Mouse (Mus musculus) left cerebral cortex, postnatal 4 days (tissue): ENCODE data around the gene Brd3. TPM values are rescaled to one million over a fixed set of nuclear protein-coding genes. Genes with fewer than 3 reads are reported as not detected.
A peak's percentile ranks its signal among the peaks of the same experiment; 100 is the strongest.
"Not testable (repeated sequence)": the region's sequence is repeated elsewhere in the genome, so short reads cannot be mapped to it uniquely, and the experiment has no call there.

Experiments used
- DNase-seq: peaks from one replicate; pipeline ENCODE4 v3.0.0-alpha.2; 2022
- intact Hi-C: fragments of 180-260 bp; cut with DNase I; formaldehyde crosslinking; loops from one replicate; pipeline ENCODE4 v1.15.1; 2025
- total RNA-seq, 2 experiments: library from RNA; stranded (reverse); gene quantifications; 2 replicates each; pipeline ENCODE4 v1.2.3; 2021

Gene Brd3
- total RNA-seq: 100 to 1,000 TPM; 119 to 123 TPM

DNA sequence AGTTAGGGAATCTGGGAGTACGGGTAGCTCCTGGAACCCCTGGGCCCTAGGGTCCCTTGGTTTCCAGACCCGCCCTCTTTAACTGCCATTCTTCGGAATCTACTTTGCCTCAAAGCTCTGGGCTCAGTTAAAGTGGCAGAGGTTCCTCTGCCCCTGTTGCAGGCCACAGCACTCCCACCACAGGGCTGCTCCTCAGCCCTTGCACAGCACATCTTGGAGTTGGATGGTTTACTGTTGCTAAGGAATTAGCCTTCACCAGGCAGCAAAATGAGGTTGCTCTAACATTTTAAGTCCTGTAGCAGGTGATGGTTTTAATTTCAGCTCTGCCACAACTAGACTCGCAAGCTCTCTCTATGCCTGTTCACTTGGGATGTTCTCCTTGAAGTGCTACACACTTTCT, at the start of gene Brd3:
Brd3 (minus strand) TSS at position 101 of the 400 bp plus-strand sequence.
- intact Hi-C loops: no loop called here
- DNase-seq: no peak

DNA sequence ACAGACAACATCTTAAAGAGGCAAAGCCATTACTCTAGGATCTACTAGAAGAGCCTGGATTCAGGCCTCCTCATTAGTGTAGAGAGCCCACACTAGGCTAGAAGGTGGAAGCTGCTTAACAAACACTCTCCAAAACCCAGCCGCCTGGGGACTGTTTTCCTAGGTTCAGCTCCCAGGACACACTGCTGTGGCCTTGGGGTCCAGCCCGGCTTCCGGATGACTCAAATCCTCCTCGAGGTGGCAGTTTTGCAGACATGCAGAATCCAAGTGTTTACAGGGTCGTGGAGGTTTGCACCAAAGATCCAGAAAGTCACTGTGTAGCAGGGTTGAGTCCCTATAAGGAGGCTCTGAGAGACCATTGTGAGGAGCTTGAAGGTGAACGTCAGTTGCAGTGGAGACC, 49.5 kb upstream of the Brd3 start:
- intact Hi-C loops: no loop called here
- DNase-seq: no peak

DNA sequence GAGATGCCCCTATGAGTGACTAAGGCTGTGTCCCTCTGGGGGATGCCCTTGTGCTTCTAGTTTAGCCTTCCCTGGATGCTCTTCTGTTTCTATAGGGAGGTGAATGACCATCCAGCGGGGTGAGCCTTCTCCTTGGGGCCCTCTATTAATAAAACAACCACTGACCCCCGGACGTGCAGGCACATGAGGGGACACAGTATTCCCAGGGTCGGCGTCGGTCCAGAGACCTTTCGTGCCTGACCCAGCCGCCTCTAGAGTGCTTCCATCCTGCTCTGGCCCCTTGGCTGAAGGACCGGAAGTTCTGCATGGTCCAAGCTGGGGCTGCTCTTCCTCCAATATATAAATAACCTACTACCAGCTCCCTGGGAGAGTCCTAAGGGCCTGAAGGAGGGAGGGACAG, 46.8 kb upstream of the Brd3 start:
- intact Hi-C loops: loop anchor here (1.0 kb wide), 1 partner anchor 210 kb away; no protein-coding TSS in a partner anchor
- no peak for DNase-seq

DNA sequence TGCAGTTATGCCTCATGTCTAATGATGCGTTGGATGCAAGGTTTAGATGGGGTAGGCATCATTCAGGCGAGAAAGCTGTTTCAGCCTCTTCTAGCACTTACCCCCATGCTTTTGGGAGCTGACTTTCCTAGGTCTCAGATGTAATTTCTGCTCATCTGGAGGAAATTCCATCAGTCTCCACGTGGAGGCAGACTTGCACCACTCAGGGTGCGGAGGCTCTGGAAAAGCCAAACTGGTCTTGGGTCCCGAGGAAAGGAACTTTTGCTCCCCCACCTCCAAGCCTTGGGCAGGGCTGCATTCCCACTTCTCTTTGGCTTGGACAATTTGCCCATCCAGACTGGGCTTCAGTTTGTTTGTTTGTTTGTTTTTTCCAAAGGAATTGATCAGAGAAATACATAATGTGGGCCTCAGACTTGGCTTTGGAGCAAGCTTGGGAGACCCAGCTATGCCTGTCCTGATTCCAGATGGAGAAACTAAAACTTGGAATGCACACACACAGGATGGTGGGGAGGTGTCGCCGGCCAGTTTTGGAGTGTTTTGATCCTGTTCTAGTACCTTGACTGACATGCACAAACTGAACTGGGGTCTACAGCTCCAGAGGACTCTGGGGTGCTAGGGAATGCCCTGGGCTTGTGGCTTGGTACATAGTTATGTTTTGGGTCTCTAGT, 45.3 kb upstream of the Brd3 start:
- intact Hi-C loops: no loop called here
- DNase-seq: peak; percentile 76

DNA sequence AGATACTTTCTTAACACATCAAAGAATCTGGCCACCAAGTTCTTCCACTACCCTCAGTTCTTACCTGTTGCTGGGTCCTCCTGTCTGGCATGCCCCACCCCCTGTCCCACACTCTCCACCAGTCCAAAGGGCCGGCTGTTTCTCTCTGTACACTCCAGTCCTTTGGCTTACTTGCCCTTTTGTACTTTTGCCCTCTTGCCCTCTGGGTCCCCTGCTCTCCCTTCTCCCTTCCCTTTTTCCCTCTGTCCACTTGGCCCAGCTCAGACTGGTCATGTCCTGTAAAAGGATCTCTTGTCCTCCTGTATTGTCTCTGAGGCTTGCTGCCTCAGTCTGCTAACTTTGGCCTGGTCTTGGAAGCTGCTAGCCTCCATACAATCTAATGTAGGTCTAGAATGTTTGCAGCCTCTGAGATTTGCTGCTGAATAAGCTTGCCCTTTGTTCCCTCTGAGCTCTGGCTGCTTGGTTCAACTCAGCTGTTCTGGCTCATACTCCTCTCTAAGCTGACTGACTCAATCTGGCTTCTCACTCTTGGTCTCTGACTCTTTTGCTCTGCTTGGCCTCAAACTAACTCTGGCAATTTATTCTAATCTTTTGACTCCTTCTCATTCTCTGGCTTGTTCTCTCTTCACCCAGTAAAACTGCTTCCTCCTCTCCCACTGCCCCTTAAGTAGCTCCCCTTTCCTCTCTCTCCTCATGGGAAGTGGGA, 41.4 kb upstream of the Brd3 start:
- intact Hi-C loops: loop anchor here (10.0 kb wide), 1 partner anchor 896 kb away; the partner anchor contains the start of gene Ppp1r26
- DNase-seq: no peak

DNA sequence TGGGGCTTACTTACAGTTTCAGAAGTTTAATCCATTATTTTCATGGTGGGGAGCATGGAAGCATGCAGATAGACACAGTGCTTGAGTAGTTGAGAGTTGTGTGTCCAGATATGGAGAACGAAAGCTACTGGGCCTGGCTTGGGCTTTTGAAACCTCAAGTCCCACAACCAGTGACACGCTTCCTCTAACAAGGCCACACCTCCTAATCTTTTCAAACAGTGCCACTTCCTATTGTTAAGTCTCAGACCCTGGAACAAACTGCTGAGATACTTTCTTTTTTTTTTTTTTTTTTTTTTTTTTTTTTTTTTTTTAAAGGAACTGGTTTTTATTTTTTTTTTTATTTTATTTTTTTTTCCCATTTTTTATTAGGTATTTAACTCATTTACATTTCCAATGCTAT, 40.5 kb upstream of the Brd3 start:
- intact Hi-C loops: loop anchor here (10.0 kb wide), 1 partner anchor 897 kb away; the partner anchor contains the start of gene Ppp1r26

DNA sequence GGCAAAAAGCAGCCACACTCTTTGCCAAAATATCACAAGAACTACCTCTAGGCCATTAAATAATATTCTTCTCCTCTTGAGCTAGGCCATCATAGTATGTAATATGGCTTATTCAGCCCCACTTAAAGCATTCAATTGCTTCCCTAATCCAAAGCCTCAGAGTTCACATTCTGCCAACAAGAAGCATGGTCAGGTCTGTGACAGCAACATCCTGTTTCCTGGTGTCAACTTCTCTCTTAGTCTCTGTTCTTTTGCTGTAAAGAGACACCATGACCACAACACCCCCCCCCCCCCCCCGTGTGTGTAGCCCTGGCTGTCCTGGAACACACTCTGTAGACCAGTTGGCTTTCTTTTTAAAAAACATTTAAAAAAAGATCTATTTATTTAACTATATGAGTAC, 39.9 kb upstream of the Brd3 start:
- no peak for DNase-seq
- intact Hi-C loops: loop anchor here (10.0 kb wide), 1 partner anchor 897 kb away; the partner anchor contains the start of gene Ppp1r26

More for the DNA sequence above, 40.5 kb upstream of the Brd3 start:
- no peak for DNase-seq

DNA sequence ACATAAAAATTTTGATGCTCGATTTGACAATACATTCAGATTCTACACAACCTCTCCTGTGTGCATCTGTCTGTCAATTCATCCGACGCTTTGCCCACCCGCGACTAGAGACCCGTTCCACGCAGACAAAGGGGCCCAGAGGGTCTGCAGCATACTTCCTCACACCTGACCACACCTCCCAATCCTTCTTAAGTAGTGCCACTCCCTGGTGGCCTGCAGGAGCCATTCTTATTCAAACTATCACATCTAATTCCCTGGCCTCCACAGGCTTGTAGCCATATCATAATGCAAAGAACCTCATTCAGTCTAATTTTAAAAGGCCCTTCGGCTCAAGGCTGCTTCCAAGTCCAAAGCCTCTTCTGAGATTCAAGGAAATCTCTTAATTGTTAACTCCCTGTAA, 38.6 kb upstream of the Brd3 start:
- intact Hi-C loops: loop anchor here (10.0 kb wide), 1 partner anchor 899 kb away; the partner anchor contains the start of gene Ppp1r26
- not testable (repeated sequence) for DNase-seq

DNA sequence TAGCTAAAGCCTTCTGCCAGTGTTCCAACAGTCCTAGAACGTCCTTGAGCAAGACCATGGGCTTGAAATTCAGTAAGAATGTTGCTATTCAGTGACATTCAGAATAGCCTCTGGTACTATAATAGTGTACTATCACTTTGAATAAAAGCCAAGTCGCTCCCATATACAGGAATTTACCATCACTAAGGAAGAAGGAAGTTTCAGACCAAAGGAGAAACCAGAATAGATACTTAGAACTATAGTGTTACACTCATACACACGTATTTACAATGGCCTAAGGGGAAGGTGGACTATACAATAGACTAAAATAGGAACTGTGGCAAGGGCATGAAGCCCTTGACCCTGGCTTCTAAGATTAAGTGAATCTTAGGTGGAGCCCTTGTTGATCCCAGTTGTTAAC, 38.1 kb upstream of the Brd3 start:
- intact Hi-C loops: loop anchor here (10.0 kb wide), 1 partner anchor 899 kb away; the partner anchor contains the start of gene Ppp1r26

DNA sequence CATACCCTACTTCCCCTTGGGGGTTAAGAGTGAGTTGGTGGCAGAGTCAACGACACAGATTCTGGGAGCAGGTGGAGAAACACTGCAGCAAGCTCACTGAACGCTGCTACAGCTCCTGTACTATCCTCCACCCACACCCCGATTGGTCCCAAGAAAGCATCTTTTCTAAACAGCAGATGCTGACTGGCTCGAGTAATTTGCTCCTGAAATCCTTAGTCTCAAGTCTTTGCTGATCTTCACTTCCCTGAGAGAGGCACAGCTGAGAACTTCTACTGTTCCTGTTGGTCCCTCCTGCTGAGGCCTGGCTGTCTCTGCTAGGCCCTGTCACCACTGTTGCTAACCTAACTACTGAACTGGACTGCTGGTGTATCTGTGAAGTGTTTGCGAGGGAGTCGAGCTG, 37.2 kb upstream of the Brd3 start:
- DNase-seq: no peak
- intact Hi-C loops: loop anchor here (10.0 kb wide), 1 partner anchor 900 kb away; the partner anchor contains the start of gene Ppp1r26

More for the DNA sequence above, 38.1 kb upstream of the Brd3 start:
- DNase-seq: not testable (repeated sequence)

DNA sequence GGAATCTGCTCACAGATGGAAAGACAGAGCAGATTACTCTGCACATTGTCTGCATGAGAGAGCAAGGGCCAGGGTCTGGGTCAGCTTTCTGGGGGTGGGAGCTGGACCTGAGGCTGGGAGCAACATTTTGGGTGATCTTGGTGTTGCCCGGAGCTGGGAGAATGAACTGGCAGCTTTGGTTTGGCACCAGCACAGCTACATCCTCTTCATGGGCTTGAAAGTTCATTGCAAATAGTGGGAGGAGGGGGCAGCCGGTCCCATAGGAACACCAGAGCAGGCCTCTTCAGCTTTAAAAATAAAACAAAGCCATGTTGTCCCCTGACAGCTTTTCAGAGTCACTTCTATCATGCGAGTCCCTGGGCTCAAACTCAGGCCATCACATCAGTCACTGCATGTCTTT, 33.8 kb upstream of the Brd3 start:
- intact Hi-C loops: loop anchor here (10.0 kb wide), 1 partner anchor 904 kb away; the partner anchor contains the start of gene Ppp1r26
- DNase-seq: no peak

DNA sequence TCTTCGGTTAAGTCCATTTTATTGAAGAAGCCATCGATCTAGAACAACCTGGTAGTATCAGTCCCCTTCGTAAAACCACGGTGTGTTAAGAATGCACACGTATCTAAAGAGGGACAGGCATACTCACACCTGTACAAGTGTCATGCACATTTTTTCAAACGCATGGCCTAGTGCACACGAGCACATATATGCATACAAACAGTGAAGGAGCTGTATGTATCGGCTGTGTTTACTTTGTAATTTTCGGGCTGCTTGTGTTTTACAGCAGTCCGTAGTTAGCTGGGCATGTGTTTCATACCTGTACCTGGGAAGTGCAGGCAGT, 33.0 kb upstream of the Brd3 start:
- intact Hi-C loops: loop anchor here (10.0 kb wide), 1 partner anchor 904 kb away; the partner anchor contains the start of gene Ppp1r26
- DNase-seq: no peak

DNA sequence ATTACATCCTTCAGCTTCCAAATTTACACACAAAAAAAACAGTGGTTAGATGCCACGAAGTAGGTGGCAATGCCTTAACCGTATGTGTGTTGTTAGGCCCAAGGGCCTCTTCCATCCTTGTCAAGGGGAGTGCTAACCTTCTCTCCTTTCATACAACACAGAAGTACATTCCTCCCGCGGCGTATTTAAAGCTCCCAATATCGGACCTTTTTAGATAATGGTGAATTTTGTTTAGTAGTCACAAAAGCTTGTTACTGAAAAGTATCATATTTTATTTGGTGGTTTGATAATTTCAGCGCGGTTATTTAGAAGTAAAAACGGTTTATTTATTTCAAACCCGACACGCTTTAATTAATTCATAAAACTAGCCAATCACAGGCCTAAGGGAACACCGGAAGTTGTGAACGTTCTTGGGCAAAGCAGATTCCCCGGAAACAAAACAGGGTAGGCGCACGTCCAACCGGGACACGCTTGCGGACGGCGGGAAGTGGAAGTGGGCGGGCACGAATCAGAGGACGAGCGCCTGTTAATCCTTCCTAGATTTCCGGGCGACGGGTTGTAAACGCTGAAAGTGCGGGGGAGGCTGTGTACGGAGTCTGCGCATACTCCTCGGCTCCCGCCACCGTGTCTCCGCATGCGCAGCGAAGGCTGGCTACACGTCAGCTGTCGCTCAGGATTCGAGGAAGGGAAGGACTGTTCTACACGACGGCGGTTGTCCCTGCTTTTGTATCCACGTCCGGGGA, 32.5 kb upstream of the Brd3 start:
- peak; percentile 99 for DNase-seq
- intact Hi-C loops: loop anchor here (10.0 kb wide), 1 partner anchor 905 kb away; the partner anchor contains the start of gene Ppp1r26

DNA sequence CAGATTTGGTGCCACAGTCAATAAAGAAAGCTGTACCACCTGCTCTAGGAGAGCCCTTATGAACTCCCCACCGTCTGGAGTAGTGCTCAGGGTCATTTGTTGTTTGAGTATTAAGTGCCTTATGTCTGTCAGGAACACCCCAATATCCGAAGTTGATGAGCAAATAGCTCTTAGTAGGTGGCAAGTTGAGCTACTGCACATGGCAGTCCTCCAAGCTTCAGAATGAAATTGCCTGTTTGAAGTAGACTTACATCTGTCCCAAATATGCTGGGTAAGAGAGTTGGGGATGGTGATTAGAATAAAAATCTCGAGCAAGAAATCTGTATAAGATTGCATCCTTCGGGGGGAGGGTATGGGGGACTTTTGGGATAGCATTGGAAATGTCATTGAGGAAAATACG, 31.9 kb upstream of the Brd3 start:
- DNase-seq: no peak
- intact Hi-C loops: no loop called here

DNA sequence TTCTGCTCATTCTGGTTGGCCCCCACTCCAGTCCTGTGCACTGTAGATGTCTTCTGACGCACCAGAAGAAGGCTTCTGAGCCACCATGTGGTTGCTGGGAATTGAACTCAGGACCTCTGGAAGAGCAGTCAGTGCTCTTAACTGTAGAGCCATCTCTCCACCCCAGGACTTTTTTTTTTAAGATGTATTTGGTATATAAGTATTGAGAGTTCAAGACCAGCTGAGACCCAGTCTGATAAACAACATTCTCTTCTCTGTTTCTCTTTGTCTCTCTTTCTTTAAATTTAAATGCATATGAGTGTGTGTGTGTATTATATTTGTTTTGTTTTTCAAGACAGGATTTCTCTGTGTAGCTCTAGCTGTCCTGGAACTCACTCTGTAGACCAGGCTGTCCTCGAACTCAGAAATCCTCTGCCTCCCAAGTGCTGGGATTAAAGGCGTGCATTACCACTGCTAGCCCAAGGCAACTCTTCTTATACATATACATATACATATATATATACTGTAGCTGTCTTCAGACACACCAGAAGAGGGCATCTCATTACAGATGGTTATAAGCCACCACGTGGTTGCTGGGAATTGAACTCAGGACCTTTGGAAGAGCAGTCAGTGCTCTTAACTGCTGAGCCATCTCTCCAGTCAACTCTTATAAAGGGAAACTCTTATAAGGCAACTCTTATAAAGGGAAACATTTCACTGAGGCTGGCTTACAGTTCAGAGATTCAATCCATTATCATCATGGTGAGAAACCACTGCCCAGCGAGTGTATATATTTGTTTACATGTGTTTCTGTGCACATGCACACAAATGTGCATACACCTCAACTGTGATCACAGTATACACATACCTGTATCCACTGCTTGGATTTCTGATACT, 31.2 kb upstream of the Brd3 start:
- intact Hi-C loops, DNase-seq: not testable (repeated sequence)

DNA sequence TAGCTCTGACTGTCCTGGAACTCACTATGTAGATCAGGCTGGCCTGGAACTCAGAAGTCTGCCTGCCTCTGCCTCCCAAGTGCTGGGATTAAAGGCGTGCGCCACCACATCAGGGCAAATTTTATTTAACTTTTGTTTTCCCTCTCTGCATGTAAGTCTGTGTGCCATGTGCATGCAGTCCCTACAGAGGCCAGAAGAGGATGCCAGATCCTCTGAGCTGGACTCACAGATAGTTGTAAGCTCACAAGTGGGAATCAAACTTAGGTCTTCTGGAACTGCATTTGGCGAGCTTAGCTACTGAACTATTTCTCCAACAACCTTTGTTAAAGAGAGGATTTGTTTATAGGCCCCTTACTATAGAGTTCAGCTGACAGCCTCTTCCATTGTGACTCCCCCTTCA, 10.8 kb upstream of the Brd3 start:
- DNase-seq: no peak
- intact Hi-C loops: loop anchor here (5.0 kb wide), 1 partner anchor 46 kb away; no protein-coding TSS in a partner anchor

DNA sequence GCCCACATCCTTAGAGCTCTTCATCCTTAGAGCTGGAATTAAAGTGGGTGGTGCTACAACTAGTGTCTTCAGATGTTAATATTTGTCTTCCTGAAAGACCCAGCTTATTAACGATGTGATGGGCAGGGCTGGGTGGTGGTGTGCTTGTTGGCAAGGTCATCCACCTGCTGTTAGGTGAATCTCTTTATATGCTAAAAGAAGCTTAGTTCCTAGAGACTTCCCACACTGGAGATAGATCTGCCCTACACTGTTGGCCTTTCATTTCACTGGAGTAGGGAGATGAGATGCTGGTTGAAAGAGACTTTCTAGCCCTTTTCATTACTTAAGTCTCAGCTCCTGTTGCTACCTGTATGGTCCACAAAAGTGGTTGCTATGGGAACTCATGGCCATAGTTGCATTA, 8.8 kb upstream of the Brd3 start:
- intact Hi-C loops: loop anchor here (5.0 kb wide), 1 partner anchor 44 kb away; no protein-coding TSS in a partner anchor
- DNase-seq: no peak

DNA sequence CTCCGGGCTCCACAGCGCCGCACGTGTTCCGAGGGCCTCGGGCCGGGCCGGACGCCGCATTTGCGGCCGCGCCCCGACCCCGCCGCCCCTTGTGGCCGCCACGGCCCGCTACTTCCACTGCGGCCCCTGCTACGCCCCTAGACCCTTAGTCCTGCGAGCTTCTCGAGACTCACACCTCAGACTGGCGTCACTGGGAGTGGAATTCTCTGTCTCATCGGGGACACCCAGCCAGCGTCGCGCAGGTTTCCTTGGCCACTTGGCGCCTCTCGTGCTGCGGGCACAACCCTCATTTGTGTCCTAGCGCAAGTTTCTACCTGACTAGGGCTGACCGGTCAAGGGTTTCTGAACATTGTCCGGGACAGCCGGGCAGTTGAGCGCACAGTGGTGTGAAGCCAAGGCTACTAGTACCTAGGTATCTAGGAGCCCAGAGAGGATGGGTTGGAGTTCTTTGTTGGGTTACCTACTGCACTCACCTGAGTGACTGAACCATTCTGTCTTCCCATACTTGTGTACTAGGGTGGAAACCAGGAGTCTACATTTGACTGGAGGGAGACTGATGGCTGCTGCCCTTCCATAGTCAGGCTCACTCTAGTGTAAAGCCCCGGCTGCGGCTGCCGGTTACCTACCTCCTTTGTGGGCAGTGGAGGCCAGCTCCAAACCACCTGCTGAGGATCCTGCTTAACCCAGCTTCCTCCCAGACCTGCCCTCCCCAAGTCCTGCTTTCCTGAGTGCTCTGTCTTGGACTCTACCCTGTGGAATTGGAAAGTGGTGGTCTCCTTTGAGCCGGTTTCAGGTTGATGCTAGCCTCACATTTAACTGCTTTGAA, 8.1 kb upstream of the Brd3 start:
- DNase-seq: no peak
- intact Hi-C loops: loop anchor here (5.0 kb wide), 1 partner anchor 43 kb away; no protein-coding TSS in a partner anchor
